Mouse (Mus musculus) G1E (cell line): Measurements from ENCODE around the gene Atp5f1.

ENCODE experiments used
- CTCF ChIP-seq: IDR thresholded peaks from 2 replicates; pipeline ENCODE4 v1.5.1; 2012; ENCODE audit warnings: low read depth, low read length, inconsistent platforms, mixed read lengths
- GATA1 ChIP-seq: IDR thresholded peaks from 2 replicates; pipeline ENCODE4 v1.6.1; 2012; ENCODE audit warnings: borderline replicate concordance, low read length, inconsistent platforms, mixed read lengths
- POLR2AphosphoS5 ChIP-seq: IDR thresholded peaks from 2 replicates; pipeline ENCODE4 v1.6.1; 2012; ENCODE audit warnings: low read depth, low read length, inconsistent platforms; ENCODE audit not compliant: insufficient replicate concordance
- TAL1 ChIP-seq: conservative IDR thresholded peaks from 2 replicates; pipeline ENCODE4 v1.6.1; 2012; ENCODE audit warnings: low read depth, low read length, inconsistent platforms, mixed read lengths

GRCm38 (mm10) chr3:105898861-105899260 is 61.0 kb downstream of the Atp5f1 start:
- TF ChIP-seq CTCF (no peak), GATA1 (no peak), POLR2AphosphoS5 (no peak), TAL1 (no peak)
